Mouse (Mus musculus) heart, adult 2 months (tissue): ENCODE results near the gene Eml3.

Experiments
- CTCF ChIP-seq: fragments of 200-600 bp; IDR thresholded peaks from 2 replicates; pipeline ENCODE4 v1.8.1; 2022; ENCODE audit warnings: antibody characterized with exemption, mild to moderate bottlenecking, moderate library complexity
- POLR2A ChIP-seq: fragments of 200-500 bp; IDR thresholded peaks from 2 replicates; pipeline ENCODE4 v1.6.1; 2011; ENCODE audit warnings: mild to moderate bottlenecking, low read depth, low read length, control low read depth; ENCODE audit not compliant: insufficient read depth

- TF ChIP-seq CTCF (peak; percentile 63), POLR2A (peak; percentile 50; the same call in 1 of the 2 replicates)
These were observed at the start of gene Eml3, which contains the start of gene Rom1 for GRCm38 (mm10) chr19:8929224-8930088.
